Mouse (Mus musculus) heart, postnatal 0 days (tissue): ENCODE measurements around the gene Tmem229b. TPM values are rescaled to one million over a fixed set of nuclear protein-coding genes. Genes with fewer than 3 reads are reported as not detected.

ENCODE experiments used
- ATAC-seq: fragments of 200-750 bp; cut with Nextera tagmentation; 2 replicates; pipeline ENCODE4 v1.8.0; 2017; ENCODE audit warnings: low read depth, moderate number of reproducible peaks, moderate library complexity; ENCODE audit not compliant: insufficient read depth
- DNase-seq: peaks from one replicate; pipeline ENCODE4 v3.0.0-alpha.2; 2016; ENCODE audit warnings: low spot score
- H3K27ac ChIP-seq: fragments of 300-500 bp; sonication (generic); 2 replicates; pipeline ENCODE4 v1.5.1; 2014; ENCODE audit warnings: low read depth, mild to moderate bottlenecking
- H3K27me3 ChIP-seq: fragments of 300-500 bp; sonication (generic); 2 replicates; pipeline ENCODE4 v1.6.1; 2014; ENCODE audit warnings: low read length, mixed read lengths; ENCODE audit not compliant: control insufficient read depth, insufficient read depth
- H3K36me3 ChIP-seq: fragments of 300-500 bp; sonication (generic); replicated peaks from 2 replicates; pipeline ENCODE4 v1.6.1; 2014; ENCODE audit warnings: low read length, mixed read lengths; ENCODE audit not compliant: control insufficient read depth, insufficient read depth
- H3K4me1 ChIP-seq: fragments of 300-500 bp; sonication (generic); 2 replicates; pipeline ENCODE4 v1.6.1; 2014; ENCODE audit warnings: antibody characterized with exemption; ENCODE audit not compliant: control insufficient read depth, insufficient read depth
- H3K4me2 ChIP-seq: fragments of 300-500 bp; sonication (generic); 2 replicates; pipeline ENCODE4 v1.6.1; 2014; ENCODE audit warnings: low read depth, mild to moderate bottlenecking, low read length, moderate library complexity
- H3K4me3 ChIP-seq: fragments of 300-500 bp; sonication (generic); 2 replicates; pipeline ENCODE4 v1.5.1; 2014; ENCODE audit warnings: low read depth, low read length
- H3K9ac ChIP-seq: fragments of 300-500 bp; sonication (generic); replicated peaks from 2 replicates; pipeline ENCODE4 v1.6.1; 2014; ENCODE audit warnings: low read depth, low read length, mixed read lengths
- H3K9me3 ChIP-seq: fragments of 300-500 bp; sonication (generic); replicated peaks from 2 replicates; pipeline ENCODE4 v1.6.1; 2016; ENCODE audit warnings: low read length; ENCODE audit not compliant: control insufficient read depth
- CTCF ChIP-seq: IDR thresholded peaks from 2 replicates; pipeline ENCODE4 v1.5.1; 2016; ENCODE audit warnings: antibody characterized with exemption, control low read depth, low read depth
- EP300 ChIP-seq: IDR thresholded peaks from 2 replicates; pipeline ENCODE4 v1.6.1; 2016; ENCODE audit warnings: antibody characterized with exemption, low read depth
- WGBS: fragments of 180-500 bp; shearing (Covaris S2); extraction: QIAGEN DNeasy Blood & Tissue Kit; methylation state at CpG from one replicate; pipeline ENCODE4 v1.1.7; 2014; 5-methylcytosine and 5-hydroxymethylcytosine counted together
- polyA plus RNA-seq: library from polyadenylated mRNA; unstranded; fragments of >200 nt; fragmentation: Nextera tagmentation; extraction: Ambion mirVana; gene quantifications from 2 replicates; pipeline ENCODE4 v1.2.1, GENCODE M21; 2015
- total RNA-seq: library from RNA; depleted of rRNA; stranded (reverse); fragments of >200 nt; gene quantifications from 2 replicates; pipeline ENCODE4 v1.2.3, GENCODE M21; 2014; ENCODE audit warnings: low replicate concordance

The Tmem229b gene
- total and polyA plus RNA-seq, 2 experiments from 2014 or later = 1.9 to 4.8 TPM

GRCm38 (mm10) chr12:78987581-78988081 is 19.8 kb downstream of the Tmem229b start:
- Histone ChIP-seq H3K27ac (no peak overlapping the region), H3K9me3 (no peaks in the 10 kb centered on the region), H3K4me1 (peaks cover 11% of the 10 kb centered on the region), H3K36me3 (no peaks in the 10 kb centered on the region), H3K4me3 (no peak overlapping the region), H3K27me3 (no peaks in the 10 kb centered on the region), H3K4me2 (no peak overlapping the region), H3K9ac (no peak overlapping the region)
- no peak for TF ChIP-seq EP300
- peak; percentile 22; the same call in 1 of the 2 replicates for TF ChIP-seq CTCF
- WGBS = 57% methylated on average over 9 of the region's 9 CpGs
- DNase-seq (no peak), ATAC-seq (no peak)

- peaks cover 11% of the 10 kb centered on the region for H3K4me1 ChIP-seq
- TF ChIP-seq CTCF (no peak), EP300 (no peak)
- WGBS = 11% methylated on average over 3 of the region's 3 CpGs
- no peak overlapping the region for H3K9ac ChIP-seq
- peak; percentile 62 for DNase-seq
- no peak overlapping the region for H3K4me2 ChIP-seq
- no peaks in the 10 kb centered on the region for H3K27me3 ChIP-seq
- H3K4me3 ChIP-seq = no peak overlapping the region
- no peak overlapping the region for H3K27ac ChIP-seq
- ATAC-seq = peak; percentile 70; the same call in 1 of the 2 replicates
- H3K36me3 ChIP-seq = no peaks in the 10 kb centered on the region
- H3K9me3 ChIP-seq = no peaks in the 10 kb centered on the region
Observed at GRCm38 (mm10) chr12:78984035-78984432, 23.4 kb downstream of the Tmem229b start.

DNA sequence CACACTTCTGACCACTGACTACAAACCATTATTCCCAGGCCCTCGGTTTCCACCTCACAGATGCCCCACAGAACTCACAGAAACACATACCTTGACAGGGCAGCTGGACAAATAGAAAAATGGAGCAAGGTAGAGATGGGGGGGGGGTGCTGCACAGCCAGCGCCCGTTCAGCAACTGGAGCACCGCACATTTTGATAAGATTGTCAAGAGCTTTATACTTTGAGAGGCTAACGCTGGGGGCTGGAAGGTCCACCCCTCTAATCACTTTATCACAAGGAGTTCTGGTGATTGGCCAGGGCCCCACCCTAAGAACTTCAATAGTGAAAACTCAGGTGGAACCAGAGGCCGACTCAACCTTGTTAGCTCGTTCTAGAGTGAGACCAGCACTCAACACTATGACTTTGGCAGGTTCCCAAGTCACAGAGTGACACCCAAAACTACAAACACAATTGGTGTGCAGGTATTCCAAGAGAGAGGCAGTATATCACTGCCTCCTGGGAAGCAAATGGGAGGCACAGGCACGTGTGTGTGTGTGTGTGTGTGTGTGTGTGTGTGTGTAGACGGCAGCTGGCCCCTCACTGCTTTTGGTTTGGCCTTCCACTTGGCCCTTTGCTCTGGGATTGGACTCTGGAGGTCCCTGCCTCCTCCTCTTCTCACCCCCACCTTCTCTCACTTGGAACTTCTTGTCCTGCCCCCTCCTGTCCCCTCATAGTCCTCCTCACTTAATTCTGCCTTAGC is 24.0 kb downstream of the Tmem229b start:
- no peak for ATAC-seq
- H3K27ac ChIP-seq = no peak overlapping the region

DNA sequence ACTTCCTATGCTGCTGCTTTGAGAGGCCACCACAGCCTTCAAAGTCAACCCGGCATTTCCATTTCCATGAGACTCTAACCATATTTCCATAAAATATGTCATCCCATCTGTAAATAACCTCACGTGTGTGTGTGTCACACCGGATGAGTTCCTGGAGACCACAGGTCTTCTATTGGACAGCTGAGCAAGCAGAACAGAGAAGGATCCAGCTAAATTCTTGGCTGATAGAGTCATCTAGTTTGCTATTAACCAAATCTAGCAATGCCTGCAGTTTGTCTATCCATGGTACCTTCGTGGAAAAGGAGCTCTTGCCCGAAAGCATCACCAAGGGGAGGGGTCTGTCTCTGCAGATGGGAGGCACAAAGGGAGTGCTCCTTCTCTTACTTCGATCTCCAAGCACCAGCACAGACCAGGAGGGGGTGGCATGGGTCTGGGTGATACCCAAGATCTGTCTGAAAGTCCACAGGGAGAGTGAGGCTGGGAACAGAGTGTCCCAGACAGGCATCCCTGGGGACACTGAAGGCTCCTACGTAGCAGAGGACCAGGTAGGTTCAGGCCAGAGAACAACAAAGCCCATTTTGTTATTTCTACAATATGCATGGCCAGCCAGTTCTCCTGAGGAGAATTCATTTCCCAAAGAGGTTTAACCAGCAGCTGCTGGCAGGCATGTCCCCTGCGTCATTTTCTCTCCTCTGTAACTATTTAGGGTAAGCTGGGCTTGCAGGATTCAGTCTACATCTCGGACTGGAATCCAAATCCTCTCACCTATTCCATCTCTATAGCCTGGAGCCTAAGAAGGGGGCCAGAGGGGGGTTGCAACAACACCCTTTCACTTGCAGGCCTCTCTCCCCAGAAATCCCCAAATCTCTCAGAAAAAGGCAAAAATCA is 25.2 kb downstream of the Tmem229b start:
- H3K4me2 ChIP-seq = no peak overlapping the region
- no peaks in the 10 kb centered on the region for H3K36me3 ChIP-seq
- no peak overlapping the region for H3K9ac ChIP-seq
- DNase-seq (no peak), ATAC-seq (no peak)
- peaks cover 11% of the 10 kb centered on the region for H3K4me1 ChIP-seq
- no peak overlapping the region; the same call in 1 of the 2 replicates for H3K27ac ChIP-seq
- 61% methylated on average over 9 of the region's 9 CpGs for WGBS
- H3K27me3 ChIP-seq = no peaks in the 10 kb centered on the region
- H3K9me3 ChIP-seq = no peaks in the 10 kb centered on the region
- no peak overlapping the region for H3K4me3 ChIP-seq
- TF ChIP-seq EP300 (no peak), CTCF (no peak)

More for the DNA sequence above, 24.0 kb downstream of the Tmem229b start:
- Histone ChIP-seq H3K9ac (no peak overlapping the region), H3K36me3 (no peaks in the 10 kb centered on the region), H3K27me3 (no peaks in the 10 kb centered on the region), H3K4me1 (peaks cover 11% of the 10 kb centered on the region), H3K4me3 (no peak overlapping the region), H3K9me3 (no peaks in the 10 kb centered on the region), H3K4me2 (no peak overlapping the region)
- WGBS = 36% methylated on average over 9 of the region's 9 CpGs
- TF ChIP-seq CTCF = no peak
- no peak for TF ChIP-seq EP300
- no peak for DNase-seq

DNA sequence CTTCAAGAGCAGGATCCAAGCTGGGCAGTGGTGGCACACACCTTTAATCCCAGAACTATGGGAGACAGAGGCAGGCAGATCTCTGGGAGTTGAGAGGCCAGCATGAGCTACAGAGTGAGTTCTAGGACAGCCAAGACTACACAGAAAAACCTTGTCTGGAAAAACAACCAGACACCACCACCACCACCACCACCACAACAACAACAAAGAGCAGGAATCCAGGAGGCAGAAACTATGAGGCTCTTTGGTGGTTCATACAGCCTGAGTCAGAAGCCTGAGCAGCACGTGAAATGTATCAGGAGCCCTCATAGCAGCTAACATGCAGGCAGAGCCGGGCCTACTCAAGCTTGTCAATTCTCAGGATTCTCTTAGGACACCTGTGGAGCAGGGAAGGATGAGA is 26.3 kb downstream of the Tmem229b start:
- Histone ChIP-seq H3K4me1 (peaks cover 11% of the 10 kb centered on the region), H3K27ac (peak overlapping the region; percentile 67), H3K4me3 (peak overlapping the region; percentile 26; the same call in 1 of the 2 replicates), H3K9ac (no peak overlapping the region), H3K4me2 (peak overlapping the region; percentile 48; the same call in 1 of the 2 replicates), H3K36me3 (no peaks in the 10 kb centered on the region), H3K9me3 (no peaks in the 10 kb centered on the region), H3K27me3 (no peaks in the 10 kb centered on the region)
- DNase-seq = no peak
- ATAC-seq = no peak
- TF ChIP-seq EP300 (no peak), CTCF (no peak)
- 68% methylated on average over 2 of the region's 2 CpGs for WGBS
